Mouse (Mus musculus): ENCODE results near the gene Ecpas. TPM values are rescaled to one million over a fixed set of nuclear protein-coding genes. Genes with fewer than 3 reads are reported as not detected.
A peak's percentile ranks its signal among the peaks of the same experiment; 100 is the strongest.

Ecpas gene
- polyA plus RNA-seq, 1 experiment from 2014 or later, result 47.1 TPM

DNA sequence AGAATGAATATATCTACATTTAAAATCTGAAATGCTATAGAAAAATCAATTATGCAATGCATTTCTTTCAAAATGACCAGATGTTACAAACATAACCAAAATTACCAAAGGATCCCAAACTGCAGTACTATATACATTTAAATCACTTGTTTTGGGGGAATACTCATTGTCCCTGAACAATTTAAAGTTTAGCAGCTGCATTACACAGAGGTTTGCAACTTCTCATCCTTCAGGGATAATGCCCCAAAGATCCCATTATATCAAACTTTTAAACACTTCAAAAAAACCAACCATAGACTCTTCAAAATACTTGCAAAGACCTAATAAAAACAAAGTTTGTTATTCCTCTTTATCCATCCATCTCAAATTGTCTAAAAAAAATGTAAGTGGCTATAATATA lies 124.9 kb downstream of the Ecpas start, which contains the start of gene Olfr267:
TSS of gene Olfr267 (minus strand) at position 101 of the 400 bp plus-strand sequence.
- Histone ChIP-seq H3K27me3 (no peaks in the 10 kb centered on the region), H3K9me3 (no peaks in the 10 kb centered on the region), H3K4me2 (no peak within 1 kb of the TSS), H3K27ac (no peak within 1 kb of the TSS), H3K36me3 (replicated peaks) (no peaks in the 10 kb centered on the region), H3K4me3 (replicated peaks) (no peak within 1 kb of the TSS), H3K4me1 (no peaks in the 10 kb centered on the region), H3K9ac (no peak within 1 kb of the TSS)
- no peak for ATAC-seq (ENCODE audit: low FRiP score)

GRCm38 (mm10) chr4:58786659-58787058 lies 125.9 kb downstream of the Ecpas start:
- no peak overlapping the region for H3K9ac ChIP-seq
- no peak overlapping the region for H3K4me3 ChIP-seq (replicated peaks)
- H3K27me3 ChIP-seq, result no peaks in the 10 kb centered on the region
- no peaks in the 10 kb centered on the region for H3K36me3 ChIP-seq (replicated peaks)
- H3K9me3 ChIP-seq, result no peaks in the 10 kb centered on the region
- no peak overlapping the region for H3K27ac ChIP-seq
- no peak for ATAC-seq (ENCODE audit: low FRiP score)
- no peak overlapping the region for H3K4me2 ChIP-seq
- WGBS, result 79% methylated on average over 3 of the region's 3 CpGs
- no peaks in the 10 kb centered on the region for H3K4me1 ChIP-seq

GRCm38 (mm10) chr4:58763417-58763816 lies 149.1 kb downstream of the Ecpas start:
- Histone ChIP-seq H3K9ac (no peak overlapping the region), H3K9me3 (no peaks in the 10 kb centered on the region), H3K27me3 (no peaks in the 10 kb centered on the region), H3K36me3 (replicated peaks) (no peaks in the 10 kb centered on the region), H3K27ac (no peak overlapping the region), H3K4me2 (no peak overlapping the region), H3K4me3 (replicated peaks) (no peak overlapping the region), H3K4me1 (no peaks in the 10 kb centered on the region)
- no peak for ATAC-seq (ENCODE audit: low FRiP score)
- 90% methylated on average over 3 of the region's 3 CpGs for WGBS

- H3K27ac ChIP-seq, result no peak overlapping the region
- ATAC-seq (ENCODE audit: low FRiP score), result no peak
- no peak overlapping the region for H3K4me3 ChIP-seq (replicated peaks)
- no peak overlapping the region for H3K4me2 ChIP-seq
- no peaks in the 10 kb centered on the region for H3K27me3 ChIP-seq
- 57% methylated on average over 2 of the region's 2 CpGs for WGBS
- peaks cover 2% of the 10 kb centered on the region; the same call in 1 of the 2 replicates for H3K4me1 ChIP-seq
- H3K36me3 ChIP-seq (replicated peaks), result no peaks in the 10 kb centered on the region
- no peak overlapping the region for H3K9ac ChIP-seq
- H3K9me3 ChIP-seq, result no peaks in the 10 kb centered on the region
These were observed 163.0 kb downstream of the Ecpas start for GRCm38 (mm10) chr4:58749510-58749909.

DNA sequence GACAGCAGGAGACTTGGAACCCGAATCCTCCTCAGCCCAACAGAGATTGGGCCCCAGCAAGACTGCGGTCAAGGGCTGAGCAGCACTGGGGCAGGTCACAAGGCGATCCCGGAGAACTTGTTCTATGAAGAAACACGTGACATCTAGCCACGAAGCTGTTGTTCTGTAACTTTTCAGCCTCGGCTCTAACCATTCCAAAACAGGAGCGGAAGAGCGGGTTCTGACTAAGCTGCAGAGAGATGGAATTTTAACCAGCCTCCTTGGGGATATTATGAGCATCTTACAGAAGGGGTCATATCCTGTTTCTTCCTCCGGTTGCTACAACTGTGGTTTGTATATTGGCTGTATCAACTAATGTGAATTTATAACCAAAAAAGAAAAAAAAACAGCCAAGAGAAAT lies 163.4 kb downstream of the Ecpas start:
- Histone ChIP-seq H3K4me2 (peak overlapping the region; percentile 15), H3K27ac (no peak overlapping the region), H3K9ac (no peak overlapping the region), H3K27me3 (no peaks in the 10 kb centered on the region), H3K36me3 (replicated peaks) (no peaks in the 10 kb centered on the region), H3K4me3 (replicated peaks) (no peak overlapping the region), H3K9me3 (no peaks in the 10 kb centered on the region), H3K4me1 (peaks cover 2% of the 10 kb centered on the region; the same call in 1 of the 2 replicates)
- ATAC-seq (ENCODE audit: low FRiP score), result no peak
- 32% methylated on average over 10 of the region's 10 CpGs for WGBS

Other genes starting within 250 kb of the Ecpas start
- not detected in 2 replicates for gene Olfr267, start 125.0 kb downstream of the Ecpas start, polyA plus RNA-seq (2016; fragmentation: Nextera tagmentation; extraction: Ambion mirVana)
- 1.2 and 1.3 TPM in 2 replicates for gene Zkscan16, start 30.9 kb upstream of the Ecpas start, polyA plus RNA-seq (2016; fragmentation: Nextera tagmentation; extraction: Ambion mirVana)
- gene Ptgr1, start 74.4 kb upstream of the Ecpas start, polyA plus RNA-seq (2016; fragmentation: Nextera tagmentation; extraction: Ambion mirVana), result 10.0 and 10.5 TPM in 2 replicates
- 5.2 and 8.5 TPM in 2 replicates for gene Dnajc25, start 82.3 kb upstream of the Ecpas start, polyA plus RNA-seq (2016; fragmentation: Nextera tagmentation; extraction: Ambion mirVana)
- 6.7 and 8.2 TPM in 2 replicates for gene Gm20503, start 90.5 kb upstream of the Ecpas start, polyA plus RNA-seq (2016; fragmentation: Nextera tagmentation; extraction: Ambion mirVana)
- gene Gng10, start 122.3 kb upstream of the Ecpas start, polyA plus RNA-seq (2016; fragmentation: Nextera tagmentation; extraction: Ambion mirVana), result 110 and 111 TPM in 2 replicates
- not detected in 2 replicates for gene AI481877, start 226.2 kb upstream of the Ecpas start, polyA plus RNA-seq (2016; fragmentation: Nextera tagmentation; extraction: Ambion mirVana)

All from forebrain, embryonic 12.5 days (tissue).